Mouse (Mus musculus) E14TG2a.4 (cell line): ENCODE measurements around the gene Ccnd2.
A peak's percentile ranks its signal among the peaks of the same experiment; 100 is the strongest.

Source experiments
- H3K27me3 ChIP-seq: 2 replicates; pipeline ENCODE4 v1.6.1; 2014; ENCODE audit warnings: low read length, control low read depth; ENCODE audit not compliant: insufficient read depth
- H3K36me3 ChIP-seq: 2 replicates; pipeline ENCODE4 v1.6.1; 2014; ENCODE audit warnings: low read length, control low read depth; ENCODE audit not compliant: insufficient read depth
- H3K4me1 ChIP-seq: replicated peaks from 2 replicates; pipeline ENCODE4 v1.6.1; 2014; ENCODE audit warnings: low read depth, low read length, control low read depth
- H3K4me3 ChIP-seq: replicated peaks from 2 replicates; pipeline ENCODE4 v1.5.1; 2014; ENCODE audit warnings: mild to moderate bottlenecking, low read length
- H3K9me3 ChIP-seq: 2 replicates; pipeline ENCODE4 v1.6.1; 2014; ENCODE audit warnings: low read length, control low read depth
- CTCF ChIP-seq: conservative IDR thresholded peaks from 2 replicates; pipeline ENCODE4 v1.5.1; 2014; ENCODE audit warnings: low read length
- NANOG ChIP-seq: IDR thresholded peaks from 2 replicates; pipeline ENCODE4 v1.6.1; 2014; ENCODE audit warnings: borderline replicate concordance, low read length, mixed read lengths
- POU5F1 ChIP-seq: IDR thresholded peaks from 2 replicates; pipeline ENCODE4 v1.6.1; 2014; ENCODE audit warnings: low read length, borderline replicate concordance

Ccnd2 gene

DNA sequence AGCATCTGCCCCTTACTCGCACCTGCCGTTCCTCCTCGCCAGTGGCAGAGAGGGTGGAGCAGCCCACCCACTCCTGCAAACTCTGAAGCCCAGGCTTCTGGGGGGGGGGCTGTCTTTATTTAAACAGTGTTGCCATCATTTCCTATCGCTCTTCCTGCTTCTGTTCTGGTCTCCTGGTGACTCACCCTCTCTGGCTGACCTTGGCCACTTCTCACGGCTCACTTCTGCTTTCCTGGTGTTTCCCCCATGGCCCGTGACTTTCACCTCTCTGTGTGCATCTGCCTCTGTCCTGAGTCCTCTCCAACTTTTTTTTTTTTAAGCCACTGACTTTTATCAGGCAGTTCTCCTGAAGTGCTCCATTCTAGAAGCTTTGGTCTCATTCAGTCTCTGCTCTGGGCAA lies 10.8 kb upstream of the Ccnd2 start:
- peaks cover 47% of the 10 kb centered on the region for H3K27me3 ChIP-seq
- H3K36me3 ChIP-seq = no peaks in the 10 kb centered on the region
- no peaks in the 10 kb centered on the region for H3K9me3 ChIP-seq
- H3K4me3 ChIP-seq = no peak overlapping the region
- TF ChIP-seq CTCF = no peak
- TF ChIP-seq POU5F1 = no peak
- no peak for TF ChIP-seq NANOG
- H3K4me1 ChIP-seq = no peaks in the 10 kb centered on the region

DNA sequence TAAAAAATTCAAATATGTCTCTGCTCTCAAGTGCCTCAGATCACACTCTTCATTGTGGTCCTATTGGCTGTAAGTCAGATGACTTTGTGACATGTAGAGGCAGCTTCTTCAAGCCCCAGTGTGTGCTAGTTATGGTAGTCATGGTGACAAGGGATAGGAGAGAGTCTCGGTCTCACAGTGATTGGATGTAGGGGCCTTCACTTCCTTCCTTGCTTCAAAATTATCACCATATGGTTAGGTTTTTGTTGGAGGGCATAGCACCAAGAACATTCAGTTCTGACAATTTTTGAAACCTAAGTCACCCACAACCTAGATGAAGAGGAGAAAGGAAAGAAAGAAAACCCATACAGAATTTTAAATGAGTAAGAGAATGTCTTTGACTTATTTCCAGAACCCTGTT lies 5.3 kb upstream of the Ccnd2 start:
- H3K9me3 ChIP-seq = no peaks in the 10 kb centered on the region
- H3K36me3 ChIP-seq = no peaks in the 10 kb centered on the region
- H3K27me3 ChIP-seq = peaks cover 74% of the 10 kb centered on the region
- no peak overlapping the region for H3K4me3 ChIP-seq
- no peak for TF ChIP-seq NANOG
- peaks cover 29% of the 10 kb centered on the region for H3K4me1 ChIP-seq

DNA sequence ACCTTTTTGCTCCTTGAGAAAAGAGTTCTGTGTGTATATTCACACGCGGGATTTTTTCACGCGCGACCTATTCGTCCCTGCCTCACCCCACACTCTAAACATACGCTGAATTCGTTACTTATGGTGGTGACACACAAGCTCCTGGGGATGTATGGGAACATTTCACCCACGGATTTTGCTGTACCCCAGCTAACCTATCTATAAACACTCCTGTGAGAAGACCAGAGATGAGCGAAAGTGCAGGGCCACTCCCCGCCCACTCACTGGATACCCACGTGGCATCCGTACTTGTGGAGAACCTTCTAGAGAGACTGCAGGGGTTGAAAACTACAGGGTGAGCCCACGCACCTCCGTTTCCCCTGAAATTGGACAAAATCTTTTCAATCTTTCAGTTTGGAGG lies 3.5 kb upstream of the Ccnd2 start:
- no peak for TF ChIP-seq CTCF
- TF ChIP-seq NANOG = no peak
- no peaks in the 10 kb centered on the region for H3K36me3 ChIP-seq
- peaks cover 77% of the 10 kb centered on the region for H3K27me3 ChIP-seq
- peak overlapping the region; percentile 68 for H3K4me3 ChIP-seq
- H3K9me3 ChIP-seq = no peaks in the 10 kb centered on the region
- H3K4me1 ChIP-seq = peaks cover 45% of the 10 kb centered on the region

DNA sequence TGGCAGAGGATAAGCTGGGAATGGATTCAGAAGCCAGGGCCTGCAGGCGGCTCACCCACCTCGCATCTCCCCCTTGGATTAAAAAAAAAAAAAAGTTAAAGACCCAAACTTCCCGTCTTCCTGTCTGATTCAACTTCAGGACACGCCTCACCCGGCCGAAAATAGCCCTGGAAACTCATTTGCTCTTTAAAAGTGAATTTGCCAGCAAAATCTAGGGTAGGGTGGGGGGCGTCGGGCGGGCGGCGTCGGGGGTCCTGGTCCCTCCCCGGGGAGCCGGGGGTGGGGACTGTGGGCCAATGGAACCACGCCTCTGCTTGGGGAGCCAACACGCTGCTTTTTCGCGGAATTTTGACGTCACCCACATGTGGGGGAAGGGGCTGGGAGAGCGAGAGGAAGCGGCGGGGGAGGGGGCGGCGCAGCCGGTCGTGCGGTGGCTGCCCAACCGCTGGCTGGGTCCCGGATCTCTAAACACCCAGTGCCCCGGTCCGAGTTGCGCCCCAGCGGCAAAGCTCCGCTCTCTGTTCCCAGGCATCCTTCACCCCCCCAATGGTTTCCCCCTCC lies 2.8 kb upstream of the Ccnd2 start:
- H3K4me3 ChIP-seq = peak overlapping the region; percentile 68
- H3K36me3 ChIP-seq = no peaks in the 10 kb centered on the region
- H3K9me3 ChIP-seq = no peaks in the 10 kb centered on the region
- peaks cover 52% of the 10 kb centered on the region for H3K4me1 ChIP-seq
- H3K27me3 ChIP-seq = peaks cover 78% of the 10 kb centered on the region
- TF ChIP-seq POU5F1 (no peak), CTCF (no peak), NANOG (no peak)

- TF ChIP-seq CTCF (no peak), POU5F1 (no peak), NANOG (no peak)
- peak overlapping the region; percentile 68 for H3K4me3 ChIP-seq
- no peaks in the 10 kb centered on the region for H3K9me3 ChIP-seq
- H3K36me3 ChIP-seq = no peaks in the 10 kb centered on the region
- peaks cover 57% of the 10 kb centered on the region for H3K4me1 ChIP-seq
- peaks cover 80% of the 10 kb centered on the region for H3K27me3 ChIP-seq
Measured at GRCm38 (mm10) chr6:127153972-127154707, 2.1 kb upstream of the Ccnd2 start.

DNA sequence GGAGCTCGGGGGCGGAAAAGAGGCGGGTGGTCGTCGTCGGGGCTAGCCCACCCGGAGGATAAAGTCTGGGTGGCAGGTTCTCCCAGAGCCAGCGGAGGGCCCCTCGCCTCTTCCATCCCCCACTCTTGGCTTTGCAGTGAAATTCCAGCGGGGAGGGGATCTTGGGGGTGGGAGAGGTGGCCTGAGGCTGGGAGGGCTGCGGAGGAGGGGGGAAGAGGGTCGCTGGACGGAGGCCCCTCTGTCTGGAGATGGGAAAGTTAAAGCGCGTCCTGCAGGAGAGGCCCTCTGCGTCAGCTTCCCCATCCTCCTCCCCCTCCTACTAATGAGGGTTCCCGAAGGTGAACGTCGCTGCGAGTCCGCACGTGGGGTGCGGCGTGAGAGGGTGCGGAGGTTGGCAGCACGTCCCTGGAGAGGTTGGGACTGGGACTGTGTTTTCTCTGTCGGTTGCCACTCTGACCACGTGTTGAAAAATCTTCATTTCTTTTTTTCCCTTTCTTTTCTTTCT lies 1.4 kb upstream of the Ccnd2 start:
- H3K4me3 ChIP-seq = peak overlapping the region; percentile 68
- no peaks in the 10 kb centered on the region for H3K9me3 ChIP-seq
- H3K36me3 ChIP-seq = peaks cover 2% of the 10 kb centered on the region
- H3K27me3 ChIP-seq = peaks cover 86% of the 10 kb centered on the region
- H3K4me1 ChIP-seq = peaks cover 62% of the 10 kb centered on the region
- TF ChIP-seq POU5F1 (no peak), NANOG (no peak), CTCF (no peak)

- Histone ChIP-seq H3K9me3 (no peaks in the 10 kb centered on the region), H3K36me3 (peaks cover 14% of the 10 kb centered on the region), H3K4me3 (peak overlapping the region; percentile 73), H3K27me3 (peaks cover 73% of the 10 kb centered on the region), H3K4me1 (peaks cover 68% of the 10 kb centered on the region)
- no peak for TF ChIP-seq CTCF
- TF ChIP-seq POU5F1 = no peak
- TF ChIP-seq NANOG = no peak
Measured at GRCm38 (mm10) chr6:127151565-127152105, 358 bp downstream of the Ccnd2 start.

DNA sequence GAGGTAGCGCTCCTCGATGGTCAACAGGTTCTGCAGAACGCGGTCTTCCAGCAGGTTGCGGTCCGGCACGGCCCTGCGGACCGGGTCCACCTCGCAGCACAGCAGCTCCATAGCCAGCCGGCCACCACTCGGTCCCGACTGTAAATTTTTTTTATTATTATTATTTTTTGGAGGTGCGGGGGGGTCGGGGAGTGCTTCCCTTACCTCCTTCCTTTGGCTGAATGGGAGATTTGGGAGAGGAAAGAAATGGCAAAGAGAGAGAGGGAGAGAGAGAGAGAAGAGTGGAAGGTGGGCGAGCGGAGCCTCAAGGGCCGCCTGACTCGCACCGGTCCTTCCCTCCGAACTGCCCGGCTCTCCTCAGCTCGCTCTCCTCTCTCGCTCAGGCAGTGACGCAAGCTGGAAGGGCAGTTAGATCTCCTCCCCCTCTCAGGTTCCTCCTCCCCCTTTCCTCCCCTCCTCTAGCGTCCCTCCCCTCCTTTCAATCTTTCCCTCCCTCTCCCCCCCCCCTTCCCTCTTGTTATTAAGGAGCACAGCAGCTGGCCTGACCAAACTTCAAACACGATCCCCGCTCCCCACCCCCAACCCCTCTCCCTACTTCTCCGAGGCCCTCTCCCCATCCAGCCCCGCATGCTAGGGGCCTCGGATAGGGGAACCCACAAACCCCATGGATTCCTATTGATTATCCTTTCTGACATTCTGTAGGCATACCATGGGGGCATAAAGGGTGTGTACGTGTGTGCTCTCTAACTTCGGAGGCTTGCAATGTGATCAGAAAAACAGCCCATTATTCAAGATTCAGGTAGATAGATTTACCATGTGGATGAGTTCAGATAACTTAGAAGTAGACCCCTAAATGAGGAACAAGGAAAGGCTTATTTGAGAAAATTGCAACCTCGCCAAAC lies 1.1 kb downstream of the Ccnd2 start:
- Histone ChIP-seq H3K4me3 (peak overlapping the region; percentile 79), H3K9me3 (no peaks in the 10 kb centered on the region), H3K27me3 (peaks cover 72% of the 10 kb centered on the region), H3K4me1 (peaks cover 69% of the 10 kb centered on the region), H3K36me3 (peaks cover 21% of the 10 kb centered on the region)
- no peak for TF ChIP-seq NANOG
- TF ChIP-seq CTCF = no peak
- no peak for TF ChIP-seq POU5F1
